Mouse (Mus musculus) ovary, adult 18-20 months (tissue): Measurements from ENCODE around the gene Selenoo.

Source experiments
- DNase-seq: peaks from one replicate; pipeline ENCODE4 v3.0.0; 2022; ENCODE audit warnings: low spot score, mixed read lengths

The Selenoo gene

GRCm38 (mm10) chr15:89127364-89127940 is 38.6 kb downstream of the Selenoo start:
- DNase-seq = no peak

GRCm38 (mm10) chr15:89128382-89129350 is 39.8 kb downstream of the Selenoo start, which contains the start of gene Hdac10:
Gene Hdac10, minus strand, starts transcription at chr15:89128700.
- peak; percentile 63 for DNase-seq

GRCm38 (mm10) chr15:89130245-89130644 is 41.4 kb downstream of the Selenoo start:
- no peak for DNase-seq

- no peak for DNase-seq
These were observed 42.4 kb downstream of the Selenoo start for GRCm38 (mm10) chr15:89131316-89131715.

GRCm38 (mm10) chr15:89136461-89137155 is 47.7 kb downstream of the Selenoo start:
- no peak for DNase-seq

GRCm38 (mm10) chr15:89137378-89138045 is 48.6 kb downstream of the Selenoo start:
- no peak for DNase-seq

GRCm38 (mm10) chr15:89138046-89138405 is 49.1 kb downstream of the Selenoo start:
- no peak for DNase-seq

GRCm38 (mm10) chr15:89138531-89138930 is 49.6 kb downstream of the Selenoo start:
- DNase-seq = no peak

GRCm38 (mm10) chr15:89140048-89140658 is 51.3 kb downstream of the Selenoo start:
- DNase-seq = no peak

- DNase-seq = no peak
These were observed 51.9 kb downstream of the Selenoo start, which contains the start of gene Mapk12 for GRCm38 (mm10) chr15:89140659-89141252. Gene Mapk12, minus strand, starts transcription at chr15:89140703.

GRCm38 (mm10) chr15:89141443-89141842 is 52.6 kb downstream of the Selenoo start:
- no peak for DNase-seq

- DNase-seq = no peak
These were observed 53.0 kb downstream of the Selenoo start for GRCm38 (mm10) chr15:89141905-89142304.

- no peak for DNase-seq
These were observed 54.2 kb downstream of the Selenoo start for GRCm38 (mm10) chr15:89143134-89143533.

- no peak for DNase-seq
These were observed 56.1 kb downstream of the Selenoo start for GRCm38 (mm10) chr15:89144965-89145364.

GRCm38 (mm10) chr15:89145813-89146350 is 57.0 kb downstream of the Selenoo start:
- no peak for DNase-seq

GRCm38 (mm10) chr15:89146537-89146936 is 57.7 kb downstream of the Selenoo start:
- no peak for DNase-seq

- no peak for DNase-seq
These were observed 58.1 kb downstream of the Selenoo start for GRCm38 (mm10) chr15:89147024-89147423.

GRCm38 (mm10) chr15:89147456-89147855 is 58.6 kb downstream of the Selenoo start:
- DNase-seq = no peak

- DNase-seq = no peak
These were observed 59.0 kb downstream of the Selenoo start for GRCm38 (mm10) chr15:89147895-89148294.

- DNase-seq = no peak
These were observed 59.8 kb downstream of the Selenoo start for GRCm38 (mm10) chr15:89148496-89149270.
